Mouse (Mus musculus) neural tube, embryonic 13.5 days (tissue): ENCODE data around the gene Cd36. TPM values are rescaled to one million over a fixed set of nuclear protein-coding genes. Genes with fewer than 3 reads are reported as not detected.

Experiments
- ATAC-seq: fragments of 200-750 bp; cut with Nextera tagmentation; 2 replicates; pipeline ENCODE4 v1.8.0; 2017; ENCODE audit warnings: low read depth, mild to moderate bottlenecking, moderate TSS enrichment, moderate library complexity
- H3K27ac ChIP-seq: fragments of 300-500 bp; sonication (generic); replicated peaks from 2 replicates; pipeline ENCODE4 v1.5.1; 2015; ENCODE audit warnings: moderate library complexity, mild to moderate bottlenecking, inconsistent platforms
- H3K27me3 ChIP-seq: fragments of 300-500 bp; sonication (generic); 2 replicates; pipeline ENCODE4 v1.6.1; 2015; ENCODE audit warnings: mild to moderate bottlenecking, inconsistent platforms
- H3K36me3 ChIP-seq: fragments of 300-500 bp; sonication (generic); 2 replicates; pipeline ENCODE4 v1.6.1; 2015; ENCODE audit warnings: mild to moderate bottlenecking, inconsistent platforms
- H3K4me1 ChIP-seq: fragments of 300-500 bp; sonication (generic); replicated peaks from 2 replicates; pipeline ENCODE4 v1.6.1; 2015; ENCODE audit warnings: inconsistent platforms
- H3K4me2 ChIP-seq: fragments of 300-500 bp; sonication (generic); 2 replicates; pipeline ENCODE4 v1.6.1; 2015; ENCODE audit warnings: inconsistent platforms, mild to moderate bottlenecking, moderate library complexity
- H3K4me3 ChIP-seq: fragments of 300-500 bp; sonication (generic); 2 replicates; pipeline ENCODE4 v1.5.1; 2015; ENCODE audit warnings: mild to moderate bottlenecking, inconsistent platforms
- H3K9ac ChIP-seq: fragments of 300-500 bp; sonication (generic); 2 replicates; pipeline ENCODE4 v1.6.1; 2015; ENCODE audit warnings: moderate library complexity, mild to moderate bottlenecking, inconsistent platforms
- H3K9me3 ChIP-seq: fragments of 300-500 bp; sonication (generic); 2 replicates; pipeline ENCODE4 v1.6.1; 2016; ENCODE audit warnings: inconsistent platforms
- WGBS: fragments of 180-500 bp; shearing (Covaris S2); methylation state at CpG from one replicate; pipeline ENCODE4 v1.1.7; 2015; 5-methylcytosine and 5-hydroxymethylcytosine counted together
- polyA plus RNA-seq: library from polyadenylated mRNA; unstranded; fragments of >200 nt; fragmentation: Nextera tagmentation; extraction: Ambion mirVana; gene quantifications from 2 replicates; pipeline ENCODE4 v1.2.1, GENCODE M21; 2015

Gene Cd36
- polyA plus RNA-seq, 1 experiment from 2014 or later = 3.8 TPM

- no peaks in the 10 kb centered on the region for H3K36me3 ChIP-seq
- ATAC-seq = no peak
- H3K4me2 ChIP-seq = no peak overlapping the region
- no peak overlapping the region for H3K9ac ChIP-seq
- H3K27ac ChIP-seq = no peak overlapping the region
- no peaks in the 10 kb centered on the region for H3K4me1 ChIP-seq
- no peak overlapping the region for H3K4me3 ChIP-seq
- 89% methylated on average over 3 of the region's 3 CpGs for WGBS
- H3K9me3 ChIP-seq = no peaks in the 10 kb centered on the region
- H3K27me3 ChIP-seq = no peaks in the 10 kb centered on the region
Observed at GRCm38 (mm10) chr5:17854127-17854923, 34.3 kb downstream of the Cd36 start.

- Histone ChIP-seq H3K36me3 (no peaks in the 10 kb centered on the region), H3K4me3 (no peak overlapping the region), H3K4me2 (no peak overlapping the region), H3K27ac (no peak overlapping the region), H3K4me1 (no peaks in the 10 kb centered on the region), H3K9ac (no peak overlapping the region), H3K9me3 (no peaks in the 10 kb centered on the region), H3K27me3 (no peaks in the 10 kb centered on the region)
- ATAC-seq = no peak
- 86% methylated on average over 2 of the region's 2 CpGs for WGBS
Observed at GRCm38 (mm10) chr5:17850582-17850981, 38.0 kb downstream of the Cd36 start.

- H3K4me2 ChIP-seq = no peak overlapping the region
- ATAC-seq = no peak
- no peak overlapping the region for H3K9ac ChIP-seq
- H3K4me3 ChIP-seq = no peak overlapping the region
- no peaks in the 10 kb centered on the region for H3K27me3 ChIP-seq
- H3K27ac ChIP-seq = no peak overlapping the region
- WGBS = 88% methylated on average over 1 of the region's 1 CpGs
- no peaks in the 10 kb centered on the region for H3K9me3 ChIP-seq
- no peaks in the 10 kb centered on the region for H3K4me1 ChIP-seq
- H3K36me3 ChIP-seq = no peaks in the 10 kb centered on the region
Observed at GRCm38 (mm10) chr5:17849582-17849981, 39.0 kb downstream of the Cd36 start.

- Histone ChIP-seq H3K9me3 (no peaks in the 10 kb centered on the region), H3K36me3 (no peaks in the 10 kb centered on the region), H3K4me1 (no peaks in the 10 kb centered on the region), H3K27me3 (no peaks in the 10 kb centered on the region), H3K27ac (no peak overlapping the region), H3K4me3 (no peak overlapping the region), H3K9ac (no peak overlapping the region), H3K4me2 (no peak overlapping the region)
- ATAC-seq = no peak
- 92% methylated on average over 2 of the region's 2 CpGs for WGBS
Observed at GRCm38 (mm10) chr5:17848733-17849132, 39.9 kb downstream of the Cd36 start.

- WGBS = 95% methylated on average over 1 of the region's 1 CpGs
Observed at GRCm38 (mm10) chr5:17848267-17848666, 40.3 kb downstream of the Cd36 start.

GRCm38 (mm10) chr5:17843921-17844320 is 44.7 kb downstream of the Cd36 start:
- H3K4me1 ChIP-seq = no peaks in the 10 kb centered on the region
- no peaks in the 10 kb centered on the region for H3K9me3 ChIP-seq
- 87% methylated on average over 3 of the region's 3 CpGs for WGBS
- no peaks in the 10 kb centered on the region for H3K36me3 ChIP-seq
- no peak overlapping the region for H3K4me3 ChIP-seq
- no peak overlapping the region for H3K27ac ChIP-seq
- H3K27me3 ChIP-seq = no peaks in the 10 kb centered on the region
- H3K9ac ChIP-seq = no peak overlapping the region
- ATAC-seq = no peak
- H3K4me2 ChIP-seq = no peak overlapping the region

More at GRCm38 (mm10) chr5:17848267-17848666, 40.3 kb downstream of the Cd36 start:
- no peak overlapping the region for H3K4me3 ChIP-seq
- no peaks in the 10 kb centered on the region for H3K27me3 ChIP-seq
- no peaks in the 10 kb centered on the region for H3K4me1 ChIP-seq
- H3K4me2 ChIP-seq = no peak overlapping the region
- H3K9me3 ChIP-seq = no peaks in the 10 kb centered on the region
- H3K27ac ChIP-seq = no peak overlapping the region
- no peaks in the 10 kb centered on the region for H3K36me3 ChIP-seq
- no peak for ATAC-seq
- no peak overlapping the region for H3K9ac ChIP-seq

DNA sequence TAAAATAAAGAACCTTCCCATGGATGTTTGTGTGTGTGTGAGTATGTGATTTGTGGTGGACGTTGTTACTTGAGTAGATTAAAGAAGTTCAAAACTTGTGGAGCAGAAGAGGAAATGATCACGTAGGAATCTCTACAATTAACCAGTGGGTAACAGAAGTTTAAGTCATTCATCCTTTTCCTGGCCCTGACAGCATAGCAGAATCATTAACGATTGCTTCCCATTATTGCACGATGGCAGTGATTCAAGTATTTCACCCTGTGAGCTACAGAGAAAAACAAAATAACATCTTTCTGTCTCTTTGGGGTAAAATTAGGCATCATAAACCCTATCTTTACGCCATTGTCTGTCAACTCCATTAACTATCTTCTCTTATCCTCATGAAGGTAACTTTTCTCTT is 45.3 kb downstream of the Cd36 start:
- H3K4me2 ChIP-seq = no peak overlapping the region
- H3K27ac ChIP-seq = no peak overlapping the region
- H3K4me3 ChIP-seq = no peak overlapping the region
- no peaks in the 10 kb centered on the region for H3K4me1 ChIP-seq
- no peak overlapping the region for H3K9ac ChIP-seq
- H3K9me3 ChIP-seq = no peaks in the 10 kb centered on the region
- H3K36me3 ChIP-seq = no peaks in the 10 kb centered on the region
- WGBS = 79% methylated on average over 5 of the region's 5 CpGs
- H3K27me3 ChIP-seq = no peaks in the 10 kb centered on the region
- no peak for ATAC-seq

DNA sequence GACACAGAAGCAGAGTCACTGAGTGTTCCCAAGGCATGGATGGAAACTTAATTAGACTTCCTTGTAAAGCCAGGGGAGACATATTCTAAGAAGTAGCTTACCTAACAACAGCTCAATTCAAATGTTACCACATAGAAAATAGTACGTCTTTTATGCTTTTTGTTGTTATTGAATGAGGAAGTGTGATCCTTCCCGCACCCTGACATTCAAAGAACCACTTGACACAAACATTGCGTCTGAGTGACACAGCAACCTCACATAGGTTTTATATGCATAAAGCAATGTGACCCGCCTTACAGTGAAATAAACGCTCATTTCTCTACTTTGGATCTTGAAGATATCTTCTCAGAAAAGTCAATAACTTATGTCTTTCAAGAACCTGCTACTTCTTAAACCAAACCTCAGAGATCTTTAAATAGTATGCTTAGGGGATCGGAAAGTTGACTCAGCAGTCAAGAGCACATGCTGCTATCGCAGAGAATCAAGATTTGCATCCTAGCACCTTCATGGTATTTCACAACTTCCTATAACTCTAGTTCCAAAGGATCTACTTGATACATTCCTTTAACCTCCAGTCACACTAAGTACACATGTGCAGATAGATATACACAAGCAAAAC is 46.4 kb downstream of the Cd36 start:
- no peak overlapping the region for H3K9ac ChIP-seq
- 91% methylated on average over 7 of the region's 7 CpGs for WGBS
- H3K4me3 ChIP-seq = no peak overlapping the region
- H3K27me3 ChIP-seq = no peaks in the 10 kb centered on the region
- H3K4me1 ChIP-seq = no peaks in the 10 kb centered on the region
- no peaks in the 10 kb centered on the region for H3K9me3 ChIP-seq
- no peak for ATAC-seq
- no peak overlapping the region for H3K4me2 ChIP-seq
- H3K27ac ChIP-seq = no peak overlapping the region
- no peaks in the 10 kb centered on the region for H3K36me3 ChIP-seq

DNA sequence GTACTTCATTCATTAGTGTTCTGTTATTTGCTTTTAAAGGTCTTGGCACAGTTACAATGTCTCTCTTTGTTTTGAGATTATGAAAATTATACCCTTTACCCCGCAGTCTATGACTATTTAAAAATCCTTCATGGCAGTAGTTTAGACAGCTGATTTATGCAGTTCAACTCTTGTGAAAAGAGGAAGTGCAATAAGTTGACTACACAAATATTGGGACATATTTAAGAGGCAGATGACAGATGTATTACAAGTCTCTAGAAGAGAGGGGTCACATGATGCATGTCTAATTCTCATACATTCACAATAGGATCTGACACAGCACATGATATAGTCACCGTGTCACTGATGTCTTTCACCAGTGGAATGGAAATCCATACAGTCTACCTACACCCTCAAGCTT is 49.1 kb downstream of the Cd36 start:
- H3K27me3 ChIP-seq = no peaks in the 10 kb centered on the region
- no peak for ATAC-seq
- WGBS = 78% methylated on average over 2 of the region's 2 CpGs
- H3K9ac ChIP-seq = no peak overlapping the region
- no peak overlapping the region for H3K4me2 ChIP-seq
- H3K4me3 ChIP-seq = no peak overlapping the region
- no peaks in the 10 kb centered on the region for H3K36me3 ChIP-seq
- no peaks in the 10 kb centered on the region for H3K9me3 ChIP-seq
- no peak overlapping the region for H3K27ac ChIP-seq
- H3K4me1 ChIP-seq = no peaks in the 10 kb centered on the region

GRCm38 (mm10) chr5:17836408-17836807 is 52.2 kb downstream of the Cd36 start:
- H3K9ac ChIP-seq = no peak overlapping the region
- 80% methylated on average over 4 of the region's 4 CpGs for WGBS
- H3K36me3 ChIP-seq = no peaks in the 10 kb centered on the region

GRCm38 (mm10) chr5:17835302-17836097 is 53.1 kb downstream of the Cd36 start:
- H3K36me3 ChIP-seq = no peaks in the 10 kb centered on the region
- H3K4me2 ChIP-seq = no peak overlapping the region
- 21% methylated on average over 4 of the region's 4 CpGs for WGBS
- ATAC-seq = no peak
- no peaks in the 10 kb centered on the region for H3K27me3 ChIP-seq
- no peak overlapping the region for H3K27ac ChIP-seq
- H3K4me1 ChIP-seq = no peaks in the 10 kb centered on the region
- H3K9ac ChIP-seq = no peak overlapping the region
- no peak overlapping the region for H3K4me3 ChIP-seq
- H3K9me3 ChIP-seq = no peaks in the 10 kb centered on the region

More at GRCm38 (mm10) chr5:17836408-17836807, 52.2 kb downstream of the Cd36 start:
- Histone ChIP-seq H3K27ac (no peak overlapping the region), H3K9me3 (no peaks in the 10 kb centered on the region), H3K4me3 (no peak overlapping the region), H3K4me2 (no peak overlapping the region), H3K4me1 (no peaks in the 10 kb centered on the region), H3K27me3 (no peaks in the 10 kb centered on the region)
- no peak for ATAC-seq

- WGBS = 88% methylated on average over 1 of the region's 1 CpGs
Observed at GRCm38 (mm10) chr5:17833797-17834196, 54.8 kb downstream of the Cd36 start.

More at GRCm38 (mm10) chr5:17833797-17834196, 54.8 kb downstream of the Cd36 start:
- no peak for ATAC-seq
- Histone ChIP-seq H3K4me2 (no peak overlapping the region), H3K4me1 (no peaks in the 10 kb centered on the region), H3K36me3 (no peaks in the 10 kb centered on the region), H3K4me3 (no peak overlapping the region), H3K9ac (no peak overlapping the region), H3K9me3 (no peaks in the 10 kb centered on the region), H3K27me3 (no peaks in the 10 kb centered on the region), H3K27ac (no peak overlapping the region)
